Mouse (Mus musculus) retina, adult 2 months (tissue): ENCODE results near the gene Bcorl1.

Experiments used
- DNase-seq: peaks from one replicate; pipeline ENCODE4 v3.0.0-alpha.2; 2012; ENCODE audit warnings: low read depth, low spot score

The Bcorl1 gene

DNA sequence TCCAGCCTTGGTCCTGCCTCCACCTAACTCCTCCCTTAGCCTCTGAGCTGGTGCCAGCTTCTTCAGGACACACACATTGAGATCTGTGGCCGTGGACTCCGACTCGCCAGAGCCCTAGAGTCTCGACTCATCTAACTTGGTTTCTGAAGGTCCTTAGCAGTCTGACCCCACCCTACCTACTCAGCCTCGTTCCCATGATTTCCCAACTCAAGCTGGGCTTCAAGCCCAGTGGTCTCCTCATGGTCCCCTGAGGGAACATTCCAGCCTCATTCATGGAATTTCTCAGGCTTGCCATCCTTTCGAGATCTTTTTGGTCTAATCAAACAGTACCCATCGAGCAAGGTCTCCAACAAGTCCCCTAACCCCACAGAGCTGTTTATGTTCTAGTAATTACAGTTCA is 100.8 kb downstream of the Bcorl1 start:
- no peak for DNase-seq

DNA sequence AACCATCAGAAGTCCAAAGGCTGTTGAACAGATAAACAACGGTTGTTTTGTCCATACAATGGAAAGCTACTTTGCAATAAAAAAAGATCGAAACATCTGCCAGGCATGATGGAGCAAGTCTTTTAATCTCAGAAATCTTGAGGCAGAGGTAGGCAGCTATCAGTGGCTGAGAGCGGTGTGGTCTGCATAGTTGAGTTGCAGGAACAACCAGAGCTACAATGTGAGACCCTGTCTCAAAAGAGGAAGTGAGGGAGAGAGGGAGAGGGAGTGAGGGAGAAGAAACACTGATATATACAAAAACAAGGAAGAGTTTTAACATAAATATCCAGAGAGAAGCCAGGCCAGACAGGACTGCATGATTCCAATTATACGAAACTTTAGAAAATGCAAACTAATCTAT is 103.5 kb downstream of the Bcorl1 start:
- DNase-seq, result no peak

DNA sequence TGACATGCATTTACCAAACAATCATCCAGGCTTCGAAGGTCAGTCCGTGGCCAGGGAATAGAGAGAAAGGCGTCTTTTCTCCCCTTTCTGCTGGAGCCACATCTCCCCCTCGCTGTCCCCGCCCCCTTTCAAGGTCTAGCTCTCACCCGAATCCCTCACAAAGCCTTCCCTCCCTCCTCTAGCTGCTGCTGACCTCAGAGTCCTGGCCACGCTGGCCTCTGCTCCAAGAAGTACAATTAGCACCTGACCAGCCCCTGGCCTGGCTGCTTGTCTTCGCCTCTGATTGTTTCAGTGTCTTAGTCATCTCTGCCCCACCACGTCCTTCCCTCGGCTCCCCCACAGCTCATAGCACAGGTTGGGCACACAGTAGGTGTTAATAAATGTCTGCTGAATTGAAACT is 108.5 kb downstream of the Bcorl1 start:
- no peak for DNase-seq

DNA sequence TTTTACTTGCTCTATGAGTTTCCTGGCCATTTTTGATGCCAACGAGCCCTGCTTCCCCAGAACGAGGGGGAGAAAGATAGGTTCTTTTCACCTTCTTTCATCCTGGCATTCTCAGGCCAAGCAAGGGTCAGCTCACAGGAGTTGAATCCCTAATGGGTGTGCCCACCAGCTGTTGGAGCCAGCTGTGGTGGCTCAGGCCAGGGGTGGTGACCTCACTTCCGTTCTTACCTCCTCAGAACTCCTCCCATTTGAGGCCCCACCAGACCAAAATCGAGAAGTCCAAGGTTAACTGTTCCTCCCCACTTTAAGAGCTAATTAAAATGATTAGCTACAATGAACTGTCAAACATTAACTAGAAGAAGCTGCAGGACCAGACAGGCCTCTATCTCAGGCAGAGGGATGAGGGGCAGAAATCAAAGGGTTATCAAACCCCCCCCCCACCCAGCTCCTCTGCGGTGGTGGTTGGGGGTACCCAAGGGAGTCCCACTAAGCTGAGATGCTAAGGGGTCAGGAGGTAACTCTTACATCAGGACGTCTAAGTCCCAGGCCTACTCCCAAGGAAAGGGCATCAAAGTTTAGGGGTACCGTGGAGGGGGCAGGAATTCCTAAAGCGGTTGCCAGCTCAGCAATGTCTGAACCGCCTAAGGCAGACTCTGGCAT is 111.2 kb downstream of the Bcorl1 start:
- DNase-seq, result no peak

GRCm38 (mm10) chrX:48452931-48453673 is 111.9 kb downstream of the Bcorl1 start:
- no peak for DNase-seq

DNA sequence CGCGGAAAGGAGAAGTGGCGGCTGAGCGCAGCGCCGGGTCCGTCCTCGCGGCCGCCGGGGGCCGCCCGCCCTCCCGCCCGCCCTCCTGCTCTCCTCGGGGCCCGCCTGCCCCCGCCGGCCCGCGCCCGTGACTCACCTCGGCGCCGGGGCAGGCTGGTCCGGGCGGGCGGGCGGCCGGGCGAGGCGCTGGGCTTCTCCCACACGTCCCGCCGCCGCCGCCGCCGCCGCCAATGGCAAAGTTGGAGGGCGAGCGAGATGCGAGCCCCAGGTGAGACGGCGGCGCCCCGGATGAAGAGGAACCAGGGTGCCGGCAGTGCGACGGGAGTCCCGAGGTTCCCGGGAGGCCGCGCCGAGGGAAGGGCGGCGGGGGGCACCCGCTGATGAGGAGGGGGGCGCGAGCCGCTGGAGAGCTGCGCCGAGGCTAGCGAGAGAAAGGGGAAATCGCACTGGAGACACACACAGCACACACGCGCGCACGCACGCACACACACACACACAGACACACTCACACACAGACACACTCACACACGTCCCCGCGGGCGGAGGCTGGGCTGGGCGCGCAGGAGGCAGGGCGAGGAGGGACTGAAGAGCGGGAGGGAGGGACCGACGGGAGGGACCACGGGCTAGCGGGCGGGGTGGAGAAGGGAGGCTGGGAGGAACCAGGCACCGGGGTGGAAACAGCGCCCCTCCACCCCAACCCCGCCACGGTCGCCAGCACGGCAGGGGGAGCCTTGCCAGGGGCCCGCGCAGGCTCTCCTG is 112.8 kb downstream of the Bcorl1 start:
- no peak for DNase-seq

GRCm38 (mm10) chrX:48454495-48454878 is 113.3 kb downstream of the Bcorl1 start:
- DNase-seq, result no peak

DNA sequence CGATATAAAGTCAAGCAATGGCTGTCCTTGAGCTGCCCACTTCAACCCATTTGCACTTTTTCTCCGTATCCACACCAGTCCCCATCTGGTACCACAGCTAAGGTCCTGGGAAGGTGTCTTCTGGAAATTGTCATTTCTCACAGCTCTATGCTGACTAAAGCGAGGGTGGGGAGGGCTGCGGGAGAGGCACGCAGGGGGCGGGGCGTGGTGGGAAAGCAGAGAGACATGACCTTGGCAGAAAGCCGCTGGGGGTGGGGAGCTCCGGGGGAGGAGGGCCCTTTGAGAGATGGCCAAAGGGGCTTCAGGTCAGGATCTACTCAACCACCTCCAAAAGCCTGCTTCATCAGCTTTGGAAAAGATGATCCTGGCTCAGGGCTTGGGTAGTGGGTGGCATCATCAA is 113.9 kb downstream of the Bcorl1 start:
- no peak for DNase-seq

GRCm38 (mm10) chrX:48456956-48457355 is 115.8 kb downstream of the Bcorl1 start:
- no peak for DNase-seq
